Mouse (Mus musculus): Measurements from ENCODE around the gene Clec10a.

The Clec10a gene

GRCm38 (mm10) chr11:70218039-70218438 is 62.0 kb downstream of the Clec10a start:
- DNase-seq (ENCODE audit: low read depth, low spot score): no peak

GRCm38 (mm10) chr11:70218741-70219470 is 62.9 kb downstream of the Clec10a start:
- DNase-seq (ENCODE audit: low read depth, low spot score): no peak

- DNase-seq (ENCODE audit: low read depth, low spot score): no peak
Measured at GRCm38 (mm10) chr11:70219873-70220272, 63.9 kb downstream of the Clec10a start.

- no peak for DNase-seq (ENCODE audit: low read depth, low spot score)
Measured at GRCm38 (mm10) chr11:70220323-70220722, 64.3 kb downstream of the Clec10a start.
